Mouse (Mus musculus): ENCODE measurements around the gene Kcng3.

Gene Kcng3

GRCm38 (mm10) chr17:83630787-83631678 is 662 bp downstream of the Kcng3 start:
- no peak for DNase-seq (ENCODE audit: low spot score)

DNA sequence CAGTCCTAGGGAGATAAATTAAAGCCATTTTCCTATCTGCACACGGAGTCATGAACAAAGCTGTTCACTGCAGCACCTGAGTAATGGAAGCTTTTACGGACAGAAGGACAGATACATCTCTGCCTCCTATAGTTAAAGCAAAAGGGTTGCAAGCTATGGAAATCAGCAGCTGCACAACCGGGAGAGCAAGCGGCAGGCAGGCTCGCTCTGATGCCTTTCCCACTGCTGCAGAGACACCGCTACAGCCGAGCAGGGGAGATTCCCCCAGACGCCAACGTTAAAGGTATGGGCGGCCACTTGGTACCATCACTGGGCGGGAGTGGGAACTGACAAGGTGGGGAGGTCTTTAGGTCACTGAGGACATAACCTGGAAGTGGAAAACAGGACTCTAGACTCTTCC is 17.8 kb downstream of the Kcng3 start:
- DNase-seq (ENCODE audit: low spot score): no peak

GRCm38 (mm10) chr17:83609532-83609931 is 22.2 kb downstream of the Kcng3 start:
- DNase-seq (ENCODE audit: low spot score): no peak

DNA sequence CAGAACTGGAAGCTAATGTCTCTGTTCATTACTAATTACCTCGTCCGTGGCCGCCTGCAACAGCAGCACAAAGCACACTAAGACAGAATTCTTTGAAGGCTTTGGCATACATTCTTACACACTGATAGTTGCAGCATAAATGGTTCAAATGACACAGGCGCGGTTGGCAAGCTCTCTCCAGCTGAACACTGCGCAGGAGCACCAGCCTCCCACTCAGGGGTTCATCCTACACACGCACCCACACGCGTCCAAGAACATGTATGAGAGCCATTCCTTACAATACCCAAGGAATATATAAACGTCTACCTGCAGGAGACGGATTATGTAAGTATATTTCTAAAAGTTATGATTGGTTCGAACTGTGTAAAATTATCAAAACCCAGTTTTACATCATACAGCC is 30.7 kb downstream of the Kcng3 start:
- DNase-seq (ENCODE audit: low spot score): no peak

GRCm38 (mm10) chr17:83595966-83596365 is 35.7 kb downstream of the Kcng3 start:
- DNase-seq (ENCODE audit: low spot score): no peak

- no peak for DNase-seq (ENCODE audit: low spot score)
Measured at GRCm38 (mm10) chr17:83594526-83594925, 37.2 kb downstream of the Kcng3 start.

DNA sequence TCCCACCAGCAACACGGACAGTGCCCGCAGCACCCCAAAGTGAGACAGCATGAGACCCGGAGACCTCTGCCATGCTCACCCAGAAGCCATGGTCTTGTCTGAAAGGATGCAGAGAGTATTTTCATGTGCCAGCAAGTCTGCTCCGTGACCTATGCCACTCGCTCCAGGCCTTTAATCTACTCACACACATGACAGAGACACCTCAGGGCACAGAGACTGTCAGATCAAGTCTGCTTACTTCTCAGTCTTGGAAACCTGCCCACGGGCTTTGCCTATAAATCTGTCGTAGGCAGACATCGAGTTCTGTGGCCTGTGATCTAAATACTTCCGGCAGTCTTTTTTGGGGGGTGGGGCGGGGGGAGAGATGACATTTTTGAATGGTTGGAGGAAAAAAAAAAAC is 38.3 kb downstream of the Kcng3 start:
- DNase-seq (ENCODE audit: low spot score): peak; percentile 11

- no peak for DNase-seq (ENCODE audit: low spot score)
Measured at GRCm38 (mm10) chr17:83588663-83589341, 42.9 kb downstream of the Kcng3 start.

DNA sequence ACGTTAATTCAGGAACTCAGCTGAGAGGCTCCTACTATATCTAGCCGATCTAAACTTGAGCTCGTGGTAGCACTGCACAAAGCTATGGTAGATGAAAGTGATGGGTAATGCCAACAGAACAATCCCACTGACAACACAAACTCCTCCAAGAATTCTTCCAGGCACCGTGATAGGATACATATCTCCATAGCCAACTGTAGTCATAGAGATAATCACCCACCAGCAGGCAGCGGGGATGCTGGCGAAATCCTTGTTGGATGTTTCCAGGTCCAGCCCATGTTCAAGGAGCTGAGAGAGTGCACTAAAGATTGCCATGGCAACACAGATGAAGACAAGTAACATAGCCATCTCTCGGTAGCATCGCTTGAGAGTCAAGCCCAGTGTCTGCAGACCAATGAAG is 44.0 kb downstream of the Kcng3 start:
- no peak for DNase-seq (ENCODE audit: low spot score)

GRCm38 (mm10) chr17:83582585-83582984 is 49.1 kb downstream of the Kcng3 start:
- DNase-seq (ENCODE audit: low spot score): peak; percentile 34

DNA sequence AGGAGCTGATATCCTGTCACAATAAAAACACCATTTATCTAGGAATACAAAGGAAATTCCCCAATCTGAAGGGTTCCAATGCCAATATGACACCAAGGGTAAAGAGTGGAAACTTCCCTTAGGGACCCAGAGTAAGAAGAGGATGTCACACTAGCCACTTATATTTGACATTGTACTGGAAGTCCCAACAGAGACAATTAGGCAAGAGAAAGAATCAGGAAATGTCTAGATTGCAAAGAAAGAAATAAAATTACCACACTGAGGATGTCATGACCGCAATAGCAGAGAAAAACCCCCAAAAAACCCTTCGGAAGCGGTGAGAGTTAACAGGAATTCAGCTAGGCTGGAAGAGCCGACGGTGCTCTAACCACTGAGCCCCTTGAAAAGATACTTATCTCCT is 51.0 kb downstream of the Kcng3 start:
- DNase-seq (ENCODE audit: low spot score): no peak

- no peak for DNase-seq (ENCODE audit: low spot score)
Measured at GRCm38 (mm10) chr17:83576810-83577371, 54.8 kb downstream of the Kcng3 start.

- DNase-seq (ENCODE audit: low spot score): no peak
Measured at GRCm38 (mm10) chr17:83574615-83575014, 57.1 kb downstream of the Kcng3 start.

DNA sequence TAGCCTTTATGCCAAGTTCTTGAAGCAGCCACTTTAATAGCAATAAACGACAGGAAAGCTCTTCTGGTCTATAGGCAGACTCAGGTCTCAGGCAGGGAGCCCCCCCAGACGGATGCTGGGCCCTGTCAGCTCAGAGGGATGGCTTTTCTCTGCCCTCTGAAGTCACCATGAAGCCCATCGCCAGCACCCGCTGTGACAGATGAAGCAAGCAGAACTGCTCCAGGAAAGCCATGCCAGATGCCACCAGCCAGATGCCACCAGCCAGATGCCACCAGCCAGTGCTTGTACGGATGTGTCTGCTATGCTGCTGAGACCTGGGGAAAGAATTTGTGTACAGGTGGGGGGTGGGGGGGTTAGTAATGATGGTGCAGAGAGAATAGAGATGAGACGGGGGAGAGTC is 58.6 kb downstream of the Kcng3 start:
- no peak for DNase-seq (ENCODE audit: low spot score)

DNA sequence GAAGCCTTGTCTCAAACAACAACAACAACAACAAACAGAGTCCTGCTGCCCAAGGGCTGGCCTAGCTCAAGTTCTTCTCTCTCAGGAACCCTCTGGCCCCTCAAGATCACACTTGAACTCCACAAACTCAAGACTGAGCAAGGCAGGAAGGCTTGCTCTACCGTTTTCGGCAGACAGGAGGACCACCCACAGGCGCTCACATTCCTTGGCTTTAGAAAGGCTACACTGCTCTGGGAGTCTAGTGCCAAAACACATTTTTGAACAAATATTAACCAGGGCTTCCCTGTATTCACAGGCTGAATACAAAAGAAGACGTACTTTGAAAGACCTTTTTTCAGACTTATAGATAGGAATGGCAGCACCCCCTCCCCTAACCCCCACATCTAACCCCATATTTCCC is 59.3 kb downstream of the Kcng3 start:
- no peak for DNase-seq (ENCODE audit: low spot score)

GRCm38 (mm10) chr17:83567375-83567774 is 64.3 kb downstream of the Kcng3 start:
- DNase-seq (ENCODE audit: low spot score): no peak

- DNase-seq (ENCODE audit: low spot score): no peak
Measured at GRCm38 (mm10) chr17:83565506-83565905, 66.2 kb downstream of the Kcng3 start.

DNA sequence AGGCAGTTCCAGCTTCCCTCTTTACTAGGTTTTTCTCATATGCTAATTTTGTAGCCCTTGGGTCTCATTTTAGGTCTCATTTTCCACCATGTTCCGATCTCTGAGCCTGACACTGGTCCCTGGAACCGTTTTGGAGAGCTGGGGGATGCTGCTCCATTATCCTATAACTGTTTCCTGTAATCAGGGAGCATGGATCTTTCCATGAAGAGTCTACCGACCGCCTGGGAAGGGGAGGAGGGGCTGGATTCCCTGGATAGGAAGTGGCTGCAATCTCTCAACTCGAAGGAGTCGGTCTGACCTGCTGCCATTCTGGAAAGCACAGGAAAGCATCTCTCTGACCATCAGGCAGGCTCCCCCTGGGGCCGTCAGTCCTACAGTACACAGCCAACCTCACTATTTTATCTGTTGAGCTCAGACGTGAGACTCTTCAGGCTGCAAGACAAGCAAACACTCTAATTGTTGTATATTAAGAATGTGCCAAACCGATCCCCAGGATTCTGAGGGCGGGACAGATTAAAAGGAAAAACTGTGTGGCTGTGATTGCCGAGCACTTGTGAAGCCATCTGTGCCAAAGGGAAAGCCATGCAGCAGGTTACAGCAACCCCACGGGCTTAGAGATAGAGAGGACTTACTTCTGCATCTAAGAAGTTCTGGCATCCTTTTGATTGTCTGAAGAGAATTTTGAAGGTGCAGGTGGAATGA is 67.4 kb downstream of the Kcng3 start:
- no peak for DNase-seq (ENCODE audit: low spot score)

DNA sequence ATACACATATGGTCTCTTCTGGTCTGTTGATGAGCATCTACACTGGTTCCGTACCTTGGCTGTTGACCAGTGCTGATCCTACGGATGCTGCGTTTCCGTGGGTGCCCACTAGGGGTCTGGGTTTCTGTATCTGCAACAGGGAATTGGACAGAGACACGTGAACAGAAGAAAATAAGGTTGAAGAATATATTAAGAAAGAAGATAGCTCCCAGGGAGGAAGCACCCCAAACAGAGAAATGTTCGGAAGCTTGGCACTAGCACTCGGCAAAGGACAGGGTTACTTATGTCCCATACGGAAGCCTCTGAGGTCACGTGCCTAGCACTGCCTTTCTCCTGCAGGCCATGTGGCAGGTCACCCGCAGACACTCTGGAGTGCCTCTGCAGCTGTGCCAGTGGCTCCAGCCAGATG is 68.0 kb downstream of the Kcng3 start:
- DNase-seq (ENCODE audit: low spot score): peak; percentile 26

DNA sequence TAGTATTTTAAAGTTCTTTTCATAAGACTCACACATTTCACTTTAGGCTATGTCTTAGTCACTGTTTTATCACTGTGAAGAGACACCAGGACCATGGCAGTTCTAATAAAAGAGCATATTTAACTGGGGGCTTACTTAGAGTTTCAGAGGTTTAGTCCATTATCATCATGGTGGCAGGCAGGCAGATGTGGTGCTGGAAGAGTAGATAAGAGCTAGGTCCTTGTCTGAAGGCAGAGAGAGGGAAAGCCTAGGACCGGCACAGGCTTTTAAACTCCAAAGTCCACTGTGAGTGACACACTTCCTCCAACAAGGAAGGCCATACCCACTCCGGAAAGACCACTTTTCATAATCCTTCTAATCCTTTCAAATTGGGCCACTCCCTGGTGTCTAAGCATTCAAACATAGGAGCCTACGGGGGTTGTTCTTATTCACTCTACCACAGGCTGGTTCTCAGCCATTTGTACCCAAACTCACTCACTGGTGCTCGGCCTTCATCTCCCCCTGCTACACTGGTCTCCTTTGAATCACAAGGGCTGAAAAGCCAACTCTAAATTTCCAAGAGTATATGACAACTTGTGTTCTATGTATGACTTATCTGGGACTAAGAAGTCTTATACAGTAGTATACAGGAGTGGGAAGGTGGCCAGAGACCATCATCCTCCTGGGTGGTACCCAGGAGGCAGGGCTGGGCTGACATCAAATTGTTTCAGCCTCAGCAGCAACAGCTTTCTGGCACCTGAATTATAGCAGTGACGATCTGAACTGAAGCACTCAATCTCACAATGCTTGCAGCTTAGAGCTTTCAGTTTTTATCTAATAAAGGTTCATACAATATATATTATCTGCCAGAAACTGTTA is 69.3 kb downstream of the Kcng3 start:
- DNase-seq (ENCODE audit: low spot score): no peak

GRCm38 (mm10) chr17:83559081-83559480 is 72.6 kb downstream of the Kcng3 start:
- DNase-seq (ENCODE audit: low spot score): no peak

DNA sequence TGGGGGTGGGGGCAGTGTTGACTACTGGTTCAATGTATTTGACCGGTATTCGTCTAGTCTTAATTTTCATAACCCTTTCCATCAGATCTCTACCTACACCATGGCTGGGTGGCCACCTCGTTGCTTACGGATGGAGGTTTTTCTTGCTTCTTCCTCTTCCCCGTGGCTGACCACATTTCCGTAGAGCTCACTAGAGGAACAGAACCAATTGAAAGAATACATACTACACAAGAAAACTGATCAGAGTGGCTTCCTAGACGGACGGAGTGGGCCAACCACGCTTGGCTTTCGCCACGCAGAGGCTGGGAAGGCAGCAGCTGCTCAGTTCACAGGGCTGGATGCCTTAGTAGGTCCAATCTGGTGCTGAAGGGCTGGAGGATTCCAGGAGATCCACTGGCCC is 75.9 kb downstream of the Kcng3 start:
- no peak for DNase-seq (ENCODE audit: low spot score)

Data from adipocyte (in vitro differentiated cells).